Mouse (Mus musculus) ES-Bruce4 (cell line): ENCODE data around the gene Tmem88b. TPM values are rescaled to one million over a fixed set of nuclear protein-coding genes. Genes with fewer than 3 reads are reported as not detected.

ENCODE experiments used
- H3K27ac ChIP-seq: 2 replicates; pipeline ENCODE4 v1.5.1; 2012; ENCODE audit warnings: low read length, inconsistent platforms; ENCODE audit not compliant: insufficient read depth
- H3K27me3 ChIP-seq: 2 replicates; pipeline ENCODE4 v1.6.1; 2012; ENCODE audit warnings: mild to moderate bottlenecking, low read length, inconsistent platforms; ENCODE audit not compliant: control insufficient read depth, poor library complexity, insufficient read depth, severe bottlenecking
- H3K36me3 ChIP-seq: 2 replicates; pipeline ENCODE4 v1.6.1; 2012; ENCODE audit warnings: inconsistent platforms, mild to moderate bottlenecking, low read length, moderate library complexity; ENCODE audit not compliant: control insufficient read depth, poor library complexity, insufficient read depth, severe bottlenecking
- H3K4me1 ChIP-seq: one replicate; pipeline ENCODE4 v1.8.1; 2011; ENCODE audit warnings: low read length; ENCODE audit not compliant: control insufficient read depth, insufficient read depth
- H3K4me3 ChIP-seq: 2 replicates; pipeline ENCODE4 v1.5.1; 2011; ENCODE audit warnings: low read depth, mild to moderate bottlenecking, low read length
- H3K9ac ChIP-seq: 2 replicates; pipeline ENCODE4 v1.6.1; 2012; ENCODE audit warnings: low read depth, mild to moderate bottlenecking, inconsistent platforms; ENCODE audit not compliant: poor library complexity, severe bottlenecking
- H3K9me3 ChIP-seq: replicated peaks from 2 replicates; pipeline ENCODE4 v1.6.1; 2012; ENCODE audit warnings: mild to moderate bottlenecking, low read length, inconsistent platforms; ENCODE audit not compliant: control insufficient read depth, poor library complexity, insufficient read depth, severe bottlenecking
- CTCF ChIP-seq: IDR thresholded peaks from one replicate; pipeline ENCODE4 v1.8.1; 2011; ENCODE audit warnings: low read depth, low read length
- EP300 ChIP-seq: IDR thresholded peaks from 2 replicates; pipeline ENCODE4 v1.6.1; 2011; ENCODE audit warnings: low read depth, low read length; ENCODE audit not compliant: insufficient read depth
- POLR2A ChIP-seq: IDR thresholded peaks from one replicate; pipeline ENCODE4 v1.8.1; 2011; ENCODE audit warnings: low read length; ENCODE audit not compliant: insufficient read depth
- polyA plus RNA-seq: library from polyadenylated mRNA; stranded (reverse); fragments of >200 nt; gene quantifications from 2 replicates; pipeline ENCODE4 v1.2.4, GENCODE M21; 2011; ENCODE audit warnings: low read depth; ENCODE audit not compliant: missing spikeins, insufficient read depth, insufficient read length

The Tmem88b gene
- polyA plus RNA-seq, 1 experiment, result 0.40 TPM

GRCm38 (mm10) chr4:155770626-155771025, 15.0 kb downstream of the Tmem88b start:
- Histone ChIP-seq H3K27ac (no peak overlapping the region), H3K9me3 (no peaks in the 10 kb centered on the region), H3K9ac (peak overlapping the region; percentile 74), H3K4me1 (no peaks in the 10 kb centered on the region), H3K4me3 (peak overlapping the region; percentile 35), H3K36me3 (no peaks in the 10 kb centered on the region), H3K27me3 (no peaks in the 10 kb centered on the region)
- TF ChIP-seq CTCF (no peak), POLR2A (no peak), EP300 (no peak)

- Histone ChIP-seq H3K4me3 (peak overlapping the region; percentile 72), H3K9ac (peak overlapping the region; percentile 74), H3K4me1 (no peaks in the 10 kb centered on the region), H3K9me3 (no peaks in the 10 kb centered on the region), H3K27me3 (no peaks in the 10 kb centered on the region), H3K36me3 (no peaks in the 10 kb centered on the region), H3K27ac (no peak overlapping the region)
- TF ChIP-seq EP300, result no peak
- TF ChIP-seq CTCF, result peak; percentile 96
- TF ChIP-seq POLR2A, result no peak
Measured at GRCm38 (mm10) chr4:155769880-155770512, 15.7 kb downstream of the Tmem88b start.

GRCm38 (mm10) chr4:155769496-155769879, 16.2 kb downstream of the Tmem88b start:
- no peaks in the 10 kb centered on the region for H3K27me3 ChIP-seq
- peak overlapping the region; percentile 74 for H3K9ac ChIP-seq
- H3K27ac ChIP-seq, result no peak overlapping the region
- no peaks in the 10 kb centered on the region for H3K36me3 ChIP-seq
- no peak for TF ChIP-seq POLR2A
- no peak for TF ChIP-seq CTCF
- TF ChIP-seq EP300, result no peak
- H3K4me3 ChIP-seq, result peak overlapping the region; percentile 72; the same call in 1 of the 2 replicates
- no peaks in the 10 kb centered on the region for H3K4me1 ChIP-seq
- H3K9me3 ChIP-seq, result no peaks in the 10 kb centered on the region

GRCm38 (mm10) chr4:155762357-155762756, 23.3 kb downstream of the Tmem88b start:
- Histone ChIP-seq H3K9me3 (no peaks in the 10 kb centered on the region), H3K9ac (no peak overlapping the region), H3K27ac (no peak overlapping the region), H3K4me3 (no peak overlapping the region), H3K36me3 (peaks cover 3% of the 10 kb centered on the region; the same call in 1 of the 2 replicates), H3K27me3 (no peaks in the 10 kb centered on the region), H3K4me1 (no peaks in the 10 kb centered on the region)
- TF ChIP-seq POLR2A (no peak), EP300 (no peak), CTCF (no peak)

- Histone ChIP-seq H3K27me3 (no peaks in the 10 kb centered on the region), H3K4me3 (peak overlapping the region; percentile 72), H3K36me3 (peaks cover 7% of the 10 kb centered on the region; the same call in 1 of the 2 replicates), H3K9ac (peak overlapping the region; percentile 72), H3K4me1 (no peaks in the 10 kb centered on the region), H3K27ac (no peak overlapping the region), H3K9me3 (no peaks in the 10 kb centered on the region)
- TF ChIP-seq CTCF (no peak), EP300 (no peak)
Measured at GRCm38 (mm10) chr4:155761356-155762099, 24.1 kb downstream of the Tmem88b start.

GRCm38 (mm10) chr4:155760613-155761355, 24.9 kb downstream of the Tmem88b start, which contains the start of gene Atad3a:
Atad3a (minus strand) TSS chr4:155761093.
- peak within 1 kb of the TSS; percentile 72 for H3K4me3 ChIP-seq
- H3K9me3 ChIP-seq, result no peaks in the 10 kb centered on the region
- peak within 1 kb of the TSS; percentile 72 for H3K9ac ChIP-seq
- H3K27me3 ChIP-seq, result no peaks in the 10 kb centered on the region
- H3K4me1 ChIP-seq, result no peaks in the 10 kb centered on the region
- peaks cover 14% of the 10 kb centered on the region for H3K36me3 ChIP-seq
- no peak within 1 kb of the TSS for H3K27ac ChIP-seq
- peak; percentile 89 for TF ChIP-seq POLR2A
- TF ChIP-seq EP300, result no peak
